Mouse (Mus musculus): ENCODE results near the gene Nup43. TPM values are rescaled to one million over a fixed set of nuclear protein-coding genes. Genes with fewer than 3 reads are reported as not detected.

Gene Nup43
- polyA plus RNA-seq, 1 experiment from 2014 or later = 31.1 TPM

GRCm38 (mm10) chr10:7651057-7651456 is 16.2 kb upstream of the Nup43 start:
- WGBS = 92% methylated on average over 2 of the region's 2 CpGs
- ATAC-seq (ENCODE audit: low FRiP score, low read depth) = no peak

GRCm38 (mm10) chr10:7662471-7663141 is 4.7 kb upstream of the Nup43 start:
- H3K27ac ChIP-seq (replicated peaks) = peak overlapping the region; percentile 97
- H3K36me3 ChIP-seq = no peaks in the 10 kb centered on the region
- H3K4me1 ChIP-seq (replicated peaks) = peaks cover 26% of the 10 kb centered on the region
- H3K9me3 ChIP-seq = no peaks in the 10 kb centered on the region
- peak; percentile 82 for ATAC-seq (ENCODE audit: low FRiP score, low read depth)
- H3K4me2 ChIP-seq = peak overlapping the region; percentile 72
- H3K9ac ChIP-seq = peak overlapping the region; percentile 89
- no peaks in the 10 kb centered on the region for H3K27me3 ChIP-seq
- peak overlapping the region; percentile 99 for H3K4me3 ChIP-seq
- WGBS = under 1% methylated on average over 44 of the region's 44 CpGs

More at GRCm38 (mm10) chr10:7651057-7651456, 16.2 kb upstream of the Nup43 start:
- Histone ChIP-seq H3K27me3 (no peaks in the 10 kb centered on the region), H3K9me3 (no peaks in the 10 kb centered on the region), H3K27ac (replicated peaks) (no peak overlapping the region), H3K4me3 (no peak overlapping the region), H3K4me1 (replicated peaks) (no peaks in the 10 kb centered on the region), H3K4me2 (no peak overlapping the region), H3K36me3 (peaks cover 23% of the 10 kb centered on the region), H3K9ac (no peak overlapping the region)

- H3K9me3 ChIP-seq = no peaks in the 10 kb centered on the region
- no peaks in the 10 kb centered on the region for H3K27me3 ChIP-seq
- H3K27ac ChIP-seq (replicated peaks) = peak overlapping the region; percentile 97
- H3K4me3 ChIP-seq = peak overlapping the region; percentile 99
- peak overlapping the region; percentile 89 for H3K9ac ChIP-seq
- under 1% methylated on average over 64 of the region's 64 CpGs for WGBS
- peaks cover 33% of the 10 kb centered on the region for H3K4me1 ChIP-seq (replicated peaks)
- H3K36me3 ChIP-seq = no peaks in the 10 kb centered on the region
- peak overlapping the region; percentile 72 for H3K4me2 ChIP-seq
- peak; percentile 93 for ATAC-seq (ENCODE audit: low FRiP score, low read depth)
Observed at GRCm38 (mm10) chr10:7663159-7664026, 3.9 kb upstream of the Nup43 start.

- no peak for ATAC-seq (ENCODE audit: low FRiP score, low read depth)
Observed at GRCm38 (mm10) chr10:7664027-7664526, 3.2 kb upstream of the Nup43 start.

GRCm38 (mm10) chr10:7664889-7665288 is 2.4 kb upstream of the Nup43 start:
- no peak overlapping the region for H3K9ac ChIP-seq
- H3K36me3 ChIP-seq = peaks cover 2% of the 10 kb centered on the region; the same call in 1 of the 2 replicates
- WGBS = 89% methylated on average over 1 of the region's 1 CpGs
- ATAC-seq (ENCODE audit: low FRiP score, low read depth) = no peak
- H3K4me1 ChIP-seq (replicated peaks) = peaks cover 29% of the 10 kb centered on the region
- no peak overlapping the region for H3K4me3 ChIP-seq
- no peaks in the 10 kb centered on the region for H3K9me3 ChIP-seq
- H3K27me3 ChIP-seq = no peaks in the 10 kb centered on the region
- H3K4me2 ChIP-seq = no peak overlapping the region
- no peak overlapping the region for H3K27ac ChIP-seq (replicated peaks)

More at GRCm38 (mm10) chr10:7664027-7664526, 3.2 kb upstream of the Nup43 start:
- Histone ChIP-seq H3K36me3 (no peaks in the 10 kb centered on the region), H3K4me1 (replicated peaks) (peaks cover 36% of the 10 kb centered on the region), H3K27ac (replicated peaks) (peak overlapping the region; percentile 97), H3K9ac (peak overlapping the region; percentile 89), H3K4me3 (peak overlapping the region; percentile 99), H3K9me3 (no peaks in the 10 kb centered on the region), H3K27me3 (no peaks in the 10 kb centered on the region), H3K4me2 (peak overlapping the region; percentile 72)
- WGBS = 70% methylated on average over 6 of the region's 6 CpGs

- Histone ChIP-seq H3K4me3 (no peak overlapping the region), H3K36me3 (peaks cover 40% of the 10 kb centered on the region), H3K4me2 (no peak overlapping the region), H3K27me3 (no peaks in the 10 kb centered on the region), H3K27ac (replicated peaks) (no peak overlapping the region), H3K4me1 (replicated peaks) (peaks cover 6% of the 10 kb centered on the region), H3K9ac (no peak overlapping the region), H3K9me3 (no peaks in the 10 kb centered on the region)
- 70% methylated on average over 1 of the region's 1 CpGs for WGBS
- no peak for ATAC-seq (ENCODE audit: low FRiP score, low read depth)
Observed at GRCm38 (mm10) chr10:7673673-7674072, 6.4 kb downstream of the Nup43 start.

- Histone ChIP-seq H3K27ac (replicated peaks) (peak within 1 kb of the TSS; percentile 98), H3K4me2 (peak within 1 kb of the TSS; percentile 78), H3K9ac (peak within 1 kb of the TSS; percentile 96), H3K27me3 (no peaks in the 10 kb centered on the region), H3K4me1 (replicated peaks) (peaks cover 50% of the 10 kb centered on the region), H3K36me3 (peaks cover 22% of the 10 kb centered on the region), H3K9me3 (no peaks in the 10 kb centered on the region), H3K4me3 (peak within 1 kb of the TSS; percentile 91)
- under 1% methylated on average over 56 of the region's 65 CpGs for WGBS
- ATAC-seq (ENCODE audit: low FRiP score, low read depth) = peak; percentile 88
Observed at GRCm38 (mm10) chr10:7680731-7681301, 13.5 kb downstream of the Nup43 start, which contains the start of the genes Pcmt1 and Lats1. TSS of gene Pcmt1 (minus strand) at chr10:7681136. TSS of gene Lats1 (plus strand) at chr10:7681214.

GRCm38 (mm10) chr10:7681343-7682025 is 14.2 kb downstream of the Nup43 start:
- H3K9me3 ChIP-seq = no peaks in the 10 kb centered on the region
- H3K4me3 ChIP-seq = peak overlapping the region; percentile 91
- H3K27ac ChIP-seq (replicated peaks) = peak overlapping the region; percentile 98
- peaks cover 50% of the 10 kb centered on the region for H3K4me1 ChIP-seq (replicated peaks)
- H3K27me3 ChIP-seq = no peaks in the 10 kb centered on the region
- H3K36me3 ChIP-seq = peaks cover 18% of the 10 kb centered on the region
- H3K9ac ChIP-seq = peak overlapping the region; percentile 96
- peak overlapping the region; percentile 78 for H3K4me2 ChIP-seq
- WGBS = under 1% methylated on average over 60 of the region's 64 CpGs
- ATAC-seq (ENCODE audit: low FRiP score, low read depth) = peak; percentile 80

- Histone ChIP-seq H3K27ac (replicated peaks) (peak overlapping the region; percentile 98; the same call in 1 of the 2 replicates), H3K9ac (peak overlapping the region; percentile 96)
Observed at GRCm38 (mm10) chr10:7682249-7682648, 14.9 kb downstream of the Nup43 start.

GRCm38 (mm10) chr10:7686902-7687301 is 19.6 kb downstream of the Nup43 start:
- peaks cover 26% of the 10 kb centered on the region for H3K4me1 ChIP-seq (replicated peaks)
- no peak overlapping the region for H3K4me2 ChIP-seq
- H3K9me3 ChIP-seq = no peaks in the 10 kb centered on the region
- no peak for ATAC-seq (ENCODE audit: low FRiP score, low read depth)
- H3K9ac ChIP-seq = no peak overlapping the region
- WGBS = 96% methylated on average over 6 of the region's 6 CpGs
- H3K36me3 ChIP-seq = peaks cover 8% of the 10 kb centered on the region
- no peak overlapping the region for H3K27ac ChIP-seq (replicated peaks)
- H3K27me3 ChIP-seq = no peaks in the 10 kb centered on the region
- H3K4me3 ChIP-seq = no peak overlapping the region

More at GRCm38 (mm10) chr10:7682249-7682648, 14.9 kb downstream of the Nup43 start:
- Histone ChIP-seq H3K4me1 (replicated peaks) (peaks cover 48% of the 10 kb centered on the region), H3K27me3 (no peaks in the 10 kb centered on the region), H3K36me3 (peaks cover 10% of the 10 kb centered on the region), H3K4me2 (peak overlapping the region; percentile 78), H3K4me3 (peak overlapping the region; percentile 91), H3K9me3 (no peaks in the 10 kb centered on the region)
- WGBS = 67% methylated on average over 3 of the region's 3 CpGs
- ATAC-seq (ENCODE audit: low FRiP score, low read depth) = no peak

- Histone ChIP-seq H3K27ac (replicated peaks) (no peak overlapping the region), H3K4me3 (no peak overlapping the region), H3K9me3 (no peaks in the 10 kb centered on the region), H3K4me1 (replicated peaks) (no peaks in the 10 kb centered on the region), H3K36me3 (peaks cover 55% of the 10 kb centered on the region), H3K4me2 (no peak overlapping the region), H3K9ac (no peak overlapping the region), H3K27me3 (no peaks in the 10 kb centered on the region)
- no peak for ATAC-seq (ENCODE audit: low FRiP score, low read depth)
Observed at GRCm38 (mm10) chr10:7695286-7695685, 28.0 kb downstream of the Nup43 start.

Measured in hindbrain, embryonic 15.5 days (tissue).